Mouse (Mus musculus) megakaryocyte, embryonic 14.5 days (primary cell): ENCODE results near the gene Pygo2.

Experiments
- FLI1 ChIP-seq: IDR thresholded peaks from 2 replicates; pipeline ENCODE4 v1.6.1; 2012; ENCODE audit warnings: low read length, inconsistent platforms, mixed read lengths
- GATA1 ChIP-seq: IDR thresholded peaks from 3 replicates; pipeline ENCODE4 v1.6.1; 2012; ENCODE audit warnings: mixed read lengths, low read length, inconsistent platforms, borderline replicate concordance

DNA sequence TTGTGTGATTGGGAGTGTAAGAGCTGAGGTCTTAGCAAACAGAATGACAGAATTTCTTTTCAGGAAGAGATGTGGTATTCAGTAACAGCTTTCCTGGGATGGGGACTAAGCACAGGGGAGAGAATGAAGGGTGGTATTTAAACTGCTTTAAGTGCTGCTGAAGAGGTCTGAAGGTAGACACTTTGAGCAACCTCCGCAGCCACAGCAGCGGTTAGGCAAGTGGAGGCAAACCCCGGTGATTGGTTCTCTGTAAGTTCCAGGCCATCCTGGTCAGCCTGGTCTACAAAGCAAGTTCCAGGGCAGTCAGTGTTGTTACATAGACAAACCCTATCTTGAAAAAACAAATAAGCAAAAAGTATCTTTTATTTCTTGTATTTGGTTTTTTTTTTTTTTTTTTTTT lies 10.0 kb upstream of the Pygo2 start:
- TF ChIP-seq FLI1: no peak
- no peak for TF ChIP-seq GATA1
